Mouse (Mus musculus): ENCODE data around the gene Crls1. TPM values are rescaled to one million over a fixed set of nuclear protein-coding genes. Genes with fewer than 3 reads are reported as not detected.

The Crls1 gene
- polyA plus RNA-seq, 1 experiment from 2014 or later = 18.9 TPM

DNA sequence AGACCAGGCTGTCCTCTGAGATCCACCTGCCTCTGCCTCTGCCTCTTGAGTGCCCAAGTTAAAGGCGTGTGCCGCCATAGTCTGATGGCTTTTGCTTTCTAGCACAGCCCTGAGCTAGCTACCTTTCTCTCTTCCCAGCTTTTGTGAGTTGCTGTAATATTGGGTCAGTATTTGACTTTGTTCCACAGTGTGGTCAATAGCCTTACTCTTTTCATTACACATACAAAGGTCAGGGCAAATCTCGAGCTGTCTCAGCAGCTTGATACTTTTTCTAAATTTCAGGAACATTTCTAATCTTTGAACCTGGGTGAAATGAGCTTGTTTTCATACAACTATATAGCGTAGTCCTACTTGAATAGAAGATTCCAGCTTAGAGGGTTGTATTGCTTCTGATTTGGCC is 1.9 kb downstream of the Crls1 start:
- Histone ChIP-seq H3K9me3 (ENCODE audit: low read length) (no peaks in the 10 kb centered on the region), H3K27me3 (ENCODE audit: insufficient read depth, low read length) (no peaks in the 10 kb centered on the region), H3K4me2 (ENCODE audit: low read depth, low read length) (peak overlapping the region; percentile 83), H3K9ac (replicated peaks) (peak overlapping the region; percentile 86), H3K4me1 (ENCODE audit: insufficient read depth) (peaks cover 7% of the 10 kb centered on the region; the same call in 1 of the 2 replicates), H3K4me3 (ENCODE audit: low read depth, low read length) (peak overlapping the region; percentile 76; the same call in 1 of the 2 replicates), H3K36me3 (replicated peaks; ENCODE audit: insufficient read depth, low read length) (peaks cover 20% of the 10 kb centered on the region), H3K27ac (ENCODE audit: low read depth) (peak overlapping the region; percentile 89)
- WGBS (ENCODE audit: insufficient replicate concordance) = 67% methylated on average over 4 of the region's 4 CpGs
- ATAC-seq = peak; percentile 30
- no peak for TF ChIP-seq CTCF (IDR thresholded peaks at IDR 0.05; ENCODE audit: low read depth)
- TF ChIP-seq EP300 (IDR thresholded peaks at IDR 0.05; ENCODE audit: low read depth) = no peak
- DNase-seq = no peak

DNA sequence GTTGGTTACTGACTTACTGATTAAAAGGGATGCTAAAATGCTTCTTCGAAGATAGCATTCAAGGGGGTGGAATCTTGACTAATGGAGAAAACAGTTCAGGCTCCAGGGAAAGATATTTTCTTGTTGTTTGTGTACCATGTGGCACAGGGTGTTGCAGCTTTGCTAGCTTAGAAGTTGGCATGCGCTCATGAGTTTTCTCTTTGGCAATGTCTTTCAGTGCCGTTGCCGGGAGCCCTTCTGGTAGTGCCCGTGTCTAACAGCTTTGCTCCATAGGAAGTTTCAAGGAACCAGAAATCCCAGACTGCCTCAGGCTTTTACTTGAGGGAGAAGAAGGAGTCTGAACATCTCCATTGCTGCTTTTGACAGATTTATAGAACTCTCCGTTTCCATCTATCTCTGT is 2.7 kb downstream of the Crls1 start:
- Histone ChIP-seq H3K36me3 (replicated peaks; ENCODE audit: insufficient read depth, low read length) (peaks cover 20% of the 10 kb centered on the region), H3K4me2 (ENCODE audit: low read depth, low read length) (peak overlapping the region; percentile 83), H3K27ac (ENCODE audit: low read depth) (peak overlapping the region; percentile 55; the same call in 1 of the 2 replicates), H3K4me1 (ENCODE audit: insufficient read depth) (peaks cover 7% of the 10 kb centered on the region; the same call in 1 of the 2 replicates), H3K9ac (replicated peaks) (no peak overlapping the region), H3K27me3 (ENCODE audit: insufficient read depth, low read length) (no peaks in the 10 kb centered on the region), H3K4me3 (ENCODE audit: low read depth, low read length) (no peak overlapping the region), H3K9me3 (ENCODE audit: low read length) (no peaks in the 10 kb centered on the region)
- no peak for ATAC-seq
- TF ChIP-seq CTCF (IDR thresholded peaks at IDR 0.05; ENCODE audit: low read depth) = no peak
- no peak for TF ChIP-seq EP300 (IDR thresholded peaks at IDR 0.05; ENCODE audit: low read depth)
- no peak for DNase-seq
- 85% methylated on average over 6 of the region's 6 CpGs for WGBS (ENCODE audit: insufficient replicate concordance)

DNA sequence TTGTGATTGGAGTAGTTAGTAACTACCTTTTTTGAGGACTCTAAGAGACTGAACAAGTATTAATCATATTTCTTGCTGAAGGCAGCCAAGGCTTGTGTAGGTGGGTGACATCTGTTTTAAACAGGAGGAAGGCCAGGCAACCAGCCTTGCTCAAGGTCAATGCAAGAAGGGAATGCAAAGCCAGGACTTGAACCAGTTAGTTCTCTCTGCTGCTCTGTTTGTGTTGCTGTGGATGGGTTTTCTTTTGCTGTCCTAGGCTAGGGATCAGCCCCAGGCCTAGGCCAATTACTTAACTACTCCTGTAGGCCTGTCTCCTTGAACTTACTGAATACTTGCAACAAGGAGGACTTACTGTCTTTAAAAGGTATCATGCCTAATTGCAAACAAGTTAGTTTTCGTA is 6.6 kb downstream of the Crls1 start:
- H3K4me3 ChIP-seq (ENCODE audit: low read depth, low read length) = no peak overlapping the region
- 73% methylated on average over 1 of the region's 1 CpGs for WGBS (ENCODE audit: insufficient replicate concordance)
- TF ChIP-seq CTCF (IDR thresholded peaks at IDR 0.05; ENCODE audit: low read depth) (no peak), EP300 (IDR thresholded peaks at IDR 0.05; ENCODE audit: low read depth) (no peak)
- H3K4me1 ChIP-seq (ENCODE audit: insufficient read depth) = peaks cover 7% of the 10 kb centered on the region; the same call in 1 of the 2 replicates
- ATAC-seq (no peak), DNase-seq (no peak)
- no peak overlapping the region for H3K9ac ChIP-seq (replicated peaks)
- no peak overlapping the region for H3K27ac ChIP-seq (ENCODE audit: low read depth)
- H3K36me3 ChIP-seq (replicated peaks; ENCODE audit: insufficient read depth, low read length) = peaks cover 20% of the 10 kb centered on the region
- H3K4me2 ChIP-seq (ENCODE audit: low read depth, low read length) = no peak overlapping the region
- no peaks in the 10 kb centered on the region for H3K27me3 ChIP-seq (ENCODE audit: insufficient read depth, low read length)
- H3K9me3 ChIP-seq (ENCODE audit: low read length) = no peaks in the 10 kb centered on the region

DNA sequence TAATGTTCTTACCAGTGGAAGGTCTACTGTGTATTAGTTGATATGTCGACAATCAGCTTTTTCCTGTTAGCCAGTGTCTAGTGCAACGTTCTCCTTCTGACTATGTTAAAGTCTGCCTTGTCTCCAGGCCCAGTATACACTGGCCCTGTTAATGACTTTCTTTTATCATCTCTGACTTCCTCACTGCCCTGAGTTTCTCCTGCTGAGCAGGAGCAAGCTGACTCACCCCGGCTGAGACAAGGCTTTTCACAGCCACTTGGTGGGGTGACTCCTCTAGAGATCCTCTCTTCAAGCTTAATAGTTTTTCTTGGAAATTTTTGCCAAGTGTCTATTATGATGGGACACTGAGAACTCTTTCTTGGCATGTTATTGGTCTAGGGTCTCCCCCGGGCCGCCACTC is 9.9 kb downstream of the Crls1 start:
- H3K27me3 ChIP-seq (ENCODE audit: insufficient read depth, low read length) = no peaks in the 10 kb centered on the region
- no peak overlapping the region for H3K4me2 ChIP-seq (ENCODE audit: low read depth, low read length)
- 68% methylated on average over 5 of the region's 5 CpGs for WGBS (ENCODE audit: insufficient replicate concordance)
- no peaks in the 10 kb centered on the region for H3K9me3 ChIP-seq (ENCODE audit: low read length)
- TF ChIP-seq EP300 (IDR thresholded peaks at IDR 0.05; ENCODE audit: low read depth) (no peak), CTCF (IDR thresholded peaks at IDR 0.05; ENCODE audit: low read depth) (no peak)
- H3K4me3 ChIP-seq (ENCODE audit: low read depth, low read length) = no peak overlapping the region
- no peak overlapping the region for H3K27ac ChIP-seq (ENCODE audit: low read depth)
- ATAC-seq (no peak), DNase-seq (no peak)
- peaks cover 3% of the 10 kb centered on the region; the same call in 1 of the 2 replicates for H3K4me1 ChIP-seq (ENCODE audit: insufficient read depth)
- no peak overlapping the region for H3K9ac ChIP-seq (replicated peaks)
- H3K36me3 ChIP-seq (replicated peaks; ENCODE audit: insufficient read depth, low read length) = peaks cover 14% of the 10 kb centered on the region; the same call in 1 of the 2 replicates

DNA sequence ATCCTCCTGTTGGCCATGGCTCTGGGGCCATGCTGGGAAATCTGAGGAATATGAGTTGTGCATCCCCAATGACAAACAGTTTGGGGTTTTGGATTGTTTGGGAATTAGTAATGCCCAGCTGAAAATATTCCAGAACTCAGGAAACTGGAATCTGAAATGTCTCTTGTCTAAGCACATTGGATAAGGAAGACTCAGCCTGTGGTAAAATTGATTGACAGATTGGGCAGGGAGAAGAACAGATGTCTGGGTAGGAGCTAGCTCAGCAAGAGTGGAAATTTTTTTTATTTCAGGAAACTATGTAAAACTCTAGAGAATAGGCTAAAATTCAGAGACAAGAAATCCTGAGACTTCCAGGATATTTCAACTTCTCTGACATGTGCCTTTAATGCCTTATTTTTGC is 14.0 kb downstream of the Crls1 start:
- Histone ChIP-seq H3K4me3 (ENCODE audit: low read depth, low read length) (no peak overlapping the region), H3K27ac (ENCODE audit: low read depth) (no peak overlapping the region), H3K9me3 (ENCODE audit: low read length) (no peaks in the 10 kb centered on the region), H3K9ac (replicated peaks) (no peak overlapping the region), H3K36me3 (replicated peaks; ENCODE audit: insufficient read depth, low read length) (peaks cover 16% of the 10 kb centered on the region), H3K27me3 (ENCODE audit: insufficient read depth, low read length) (no peaks in the 10 kb centered on the region), H3K4me1 (ENCODE audit: insufficient read depth) (no peaks in the 10 kb centered on the region), H3K4me2 (ENCODE audit: low read depth, low read length) (no peak overlapping the region)
- TF ChIP-seq CTCF (IDR thresholded peaks at IDR 0.05; ENCODE audit: low read depth) (no peak), EP300 (IDR thresholded peaks at IDR 0.05; ENCODE audit: low read depth) (no peak)
- ATAC-seq (no peak), DNase-seq (no peak)

DNA sequence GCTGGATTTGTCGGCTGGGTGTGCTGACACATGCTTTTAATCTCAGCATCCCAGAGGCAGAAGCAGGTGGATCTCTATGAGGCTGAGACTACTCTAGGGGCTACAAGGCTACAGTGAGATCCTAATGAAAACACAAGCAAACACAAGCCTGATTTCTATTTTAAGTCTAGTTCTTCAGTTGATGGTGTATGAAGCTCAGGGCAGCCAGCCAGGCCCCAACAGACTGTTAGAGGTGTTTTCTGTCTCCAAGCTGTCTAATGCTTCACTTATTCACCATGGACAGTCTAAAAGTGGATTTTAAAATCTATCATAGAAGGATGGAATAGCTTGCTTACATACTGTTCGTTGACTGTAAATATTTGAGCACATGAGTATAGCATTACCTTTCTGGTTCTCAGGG is 15.0 kb downstream of the Crls1 start:
- no peak overlapping the region for H3K27ac ChIP-seq (ENCODE audit: low read depth)
- H3K4me3 ChIP-seq (ENCODE audit: low read depth, low read length) = no peak overlapping the region
- 83% methylated on average over 2 of the region's 2 CpGs for WGBS (ENCODE audit: insufficient replicate concordance)
- H3K4me1 ChIP-seq (ENCODE audit: insufficient read depth) = no peaks in the 10 kb centered on the region
- peaks cover 23% of the 10 kb centered on the region for H3K36me3 ChIP-seq (replicated peaks; ENCODE audit: insufficient read depth, low read length)
- H3K4me2 ChIP-seq (ENCODE audit: low read depth, low read length) = no peak overlapping the region
- H3K27me3 ChIP-seq (ENCODE audit: insufficient read depth, low read length) = no peaks in the 10 kb centered on the region
- H3K9me3 ChIP-seq (ENCODE audit: low read length) = no peaks in the 10 kb centered on the region
- H3K9ac ChIP-seq (replicated peaks) = no peak overlapping the region
- ATAC-seq (no peak), DNase-seq (no peak)
- TF ChIP-seq CTCF (IDR thresholded peaks at IDR 0.05; ENCODE audit: low read depth) = no peak

DNA sequence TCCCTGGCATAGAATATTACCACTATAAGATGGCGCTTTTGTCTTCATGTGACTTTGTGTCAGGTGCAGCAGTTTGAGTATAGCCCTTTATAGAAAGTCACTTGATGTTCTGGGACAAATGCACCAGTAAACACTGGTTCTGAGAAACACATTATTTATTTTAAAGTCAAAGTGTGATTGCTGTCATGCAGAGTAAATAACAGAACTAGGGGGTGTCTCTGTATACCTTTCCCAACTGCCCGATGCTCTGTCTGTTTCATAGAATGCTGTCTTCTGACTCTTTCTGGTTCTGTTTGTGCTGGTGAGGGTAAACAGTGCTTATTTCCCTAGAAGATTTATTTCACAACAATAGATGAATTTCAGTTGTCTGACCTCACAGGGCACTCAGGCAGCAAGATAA is 16.9 kb downstream of the Crls1 start:
- 75% methylated on average over 2 of the region's 2 CpGs for WGBS (ENCODE audit: insufficient replicate concordance)
- DNase-seq (no peak), ATAC-seq (peak; percentile 91)
- peaks cover 24% of the 10 kb centered on the region for H3K36me3 ChIP-seq (replicated peaks; ENCODE audit: insufficient read depth, low read length)
- no peaks in the 10 kb centered on the region for H3K27me3 ChIP-seq (ENCODE audit: insufficient read depth, low read length)
- H3K27ac ChIP-seq (ENCODE audit: low read depth) = no peak overlapping the region; the same call in 1 of the 2 replicates
- H3K4me2 ChIP-seq (ENCODE audit: low read depth, low read length) = no peak overlapping the region
- H3K4me1 ChIP-seq (ENCODE audit: insufficient read depth) = no peaks in the 10 kb centered on the region
- H3K9ac ChIP-seq (replicated peaks) = no peak overlapping the region
- H3K9me3 ChIP-seq (ENCODE audit: low read length) = no peaks in the 10 kb centered on the region
- no peak overlapping the region for H3K4me3 ChIP-seq (ENCODE audit: low read depth, low read length)
- TF ChIP-seq EP300 (IDR thresholded peaks at IDR 0.05; ENCODE audit: low read depth) (peak; percentile 83), CTCF (IDR thresholded peaks at IDR 0.05; ENCODE audit: low read depth) (no peak)

Measured in liver, postnatal 0 days (tissue).